Mouse (Mus musculus): ENCODE results near the gene Ccr7. TPM values are rescaled to one million over a fixed set of nuclear protein-coding genes. Genes with fewer than 3 reads are reported as not detected.

Ccr7 gene
- polyA plus RNA-seq, 1 experiment from 2014 or later = 0.19 TPM

- no peak for ATAC-seq (ENCODE audit: low FRiP score, low read depth)
- H3K9ac ChIP-seq = no peak overlapping the region
- H3K27ac ChIP-seq = no peak overlapping the region
- no peak overlapping the region for H3K4me3 ChIP-seq
- H3K9me3 ChIP-seq = no peaks in the 10 kb centered on the region
- H3K4me2 ChIP-seq (replicated peaks) = no peak overlapping the region
- no peaks in the 10 kb centered on the region for H3K27me3 ChIP-seq (replicated peaks)
- peaks cover 32% of the 10 kb centered on the region for H3K4me1 ChIP-seq
- 73% methylated on average over 11 of the region's 11 CpGs for WGBS
- no peaks in the 10 kb centered on the region for H3K36me3 ChIP-seq
These were observed 3.4 kb downstream of the Ccr7 start for GRCm38 (mm10) chr11:99151333-99151930.

GRCm38 (mm10) chr11:99150889-99151288 lies 4.0 kb downstream of the Ccr7 start:
- Histone ChIP-seq H3K9ac (no peak overlapping the region), H3K4me1 (peaks cover 32% of the 10 kb centered on the region), H3K4me3 (no peak overlapping the region), H3K27ac (no peak overlapping the region), H3K27me3 (replicated peaks) (no peaks in the 10 kb centered on the region), H3K36me3 (no peaks in the 10 kb centered on the region), H3K9me3 (no peaks in the 10 kb centered on the region), H3K4me2 (replicated peaks) (no peak overlapping the region)
- ATAC-seq (ENCODE audit: low FRiP score, low read depth) = no peak
- WGBS = 67% methylated on average over 7 of the region's 7 CpGs

- H3K36me3 ChIP-seq = no peaks in the 10 kb centered on the region
- WGBS = 56% methylated on average over 19 of the region's 19 CpGs
- no peaks in the 10 kb centered on the region for H3K27me3 ChIP-seq (replicated peaks)
- H3K9ac ChIP-seq = no peak overlapping the region
- H3K4me2 ChIP-seq (replicated peaks) = 0 out of 2 replicates have a peak overlapping the region, but pooled peaks have one; percentile 18
- H3K27ac ChIP-seq = no peak overlapping the region
- no peaks in the 10 kb centered on the region for H3K9me3 ChIP-seq
- H3K4me3 ChIP-seq = no peak overlapping the region
- peaks cover 32% of the 10 kb centered on the region for H3K4me1 ChIP-seq
- ATAC-seq (ENCODE audit: low FRiP score, low read depth) = peak; percentile 34
These were observed 4.7 kb downstream of the Ccr7 start for GRCm38 (mm10) chr11:99149898-99150757.

DNA sequence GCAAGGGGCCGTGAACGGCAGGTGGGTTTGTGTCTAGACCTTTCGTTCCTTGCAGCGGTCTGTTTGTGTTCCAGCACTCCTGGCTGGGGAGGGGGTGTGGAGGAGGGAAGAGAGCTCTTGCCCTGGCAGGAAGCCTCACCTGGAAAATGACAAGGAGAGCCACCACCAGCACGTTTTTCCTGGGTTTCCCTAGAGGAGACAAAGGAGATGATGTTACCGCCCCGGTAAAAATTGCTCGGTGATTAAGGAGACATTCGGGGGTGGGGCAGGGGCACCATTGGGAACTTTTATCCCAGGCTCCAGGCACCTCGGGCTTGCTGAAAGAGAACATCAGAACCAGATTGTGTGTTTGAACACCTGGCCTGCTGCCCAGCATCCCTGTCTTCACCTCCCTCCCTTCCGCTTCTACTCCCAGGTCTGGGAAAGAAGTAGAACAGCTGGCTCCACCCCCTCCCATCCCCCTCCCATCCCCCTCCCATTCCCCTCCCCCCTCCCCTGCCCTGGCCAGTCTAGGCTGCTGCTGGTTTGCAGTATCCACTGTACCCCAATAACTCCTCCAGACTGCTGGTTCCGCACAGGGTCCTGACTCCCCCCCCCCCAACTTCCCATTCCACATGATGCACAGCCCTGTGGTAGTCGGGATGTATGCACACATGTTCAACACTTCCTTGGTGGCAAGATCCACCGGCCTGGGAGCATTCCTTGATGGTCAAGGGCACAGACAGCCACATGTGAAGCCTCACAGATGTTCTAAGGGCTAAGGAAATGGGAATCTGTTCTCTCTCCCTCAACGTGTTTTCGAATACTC lies 5.8 kb downstream of the Ccr7 start:
- ATAC-seq (ENCODE audit: low FRiP score, low read depth) = peak; percentile 42; the same call in 1 of the 2 replicates
- Histone ChIP-seq H3K4me3 (no peak overlapping the region), H3K27me3 (replicated peaks) (no peaks in the 10 kb centered on the region), H3K9ac (0 out of 2 replicates have a peak overlapping the region, but pooled peaks have one; percentile 29), H3K36me3 (no peaks in the 10 kb centered on the region), H3K4me1 (peaks cover 32% of the 10 kb centered on the region), H3K4me2 (replicated peaks) (peak overlapping the region; percentile 18), H3K9me3 (no peaks in the 10 kb centered on the region), H3K27ac (no peak overlapping the region)
- 21% methylated on average over 16 of the region's 16 CpGs for WGBS

DNA sequence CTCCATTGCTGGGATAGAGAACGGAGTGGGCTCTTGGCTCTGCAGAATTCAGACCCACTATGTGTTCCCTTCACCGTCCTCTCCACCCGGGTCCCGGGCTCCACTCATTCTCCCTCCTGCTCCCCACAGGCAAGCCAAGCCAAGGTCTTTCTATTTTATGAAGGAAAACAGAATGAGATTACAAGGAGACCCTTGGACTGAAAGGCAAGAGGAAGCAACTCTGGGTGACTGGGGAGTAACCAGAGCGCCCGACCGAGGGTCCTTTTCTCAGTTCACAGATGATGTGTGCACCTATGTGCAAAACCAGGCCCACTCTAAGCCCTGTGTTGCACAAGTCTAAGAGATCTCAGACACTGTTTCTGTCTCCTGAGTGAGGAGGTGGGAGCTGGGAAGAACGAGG lies 6.5 kb downstream of the Ccr7 start:
- no peaks in the 10 kb centered on the region for H3K9me3 ChIP-seq
- 69% methylated on average over 8 of the region's 8 CpGs for WGBS
- peaks cover 32% of the 10 kb centered on the region for H3K4me1 ChIP-seq
- H3K4me2 ChIP-seq (replicated peaks) = peak overlapping the region; percentile 18; the same call in 1 of the 2 replicates
- no peaks in the 10 kb centered on the region for H3K27me3 ChIP-seq (replicated peaks)
- H3K9ac ChIP-seq = 0 out of 2 replicates have a peak overlapping the region, but pooled peaks have one; percentile 29
- peak overlapping the region; percentile 8; the same call in 1 of the 2 replicates for H3K27ac ChIP-seq
- no peak for ATAC-seq (ENCODE audit: low FRiP score, low read depth)
- no peak overlapping the region for H3K4me3 ChIP-seq
- H3K36me3 ChIP-seq = no peaks in the 10 kb centered on the region

- Histone ChIP-seq H3K27ac (peak overlapping the region; percentile 8; the same call in 1 of the 2 replicates), H3K9ac (no peak overlapping the region), H3K4me2 (replicated peaks) (peak overlapping the region; percentile 18; the same call in 1 of the 2 replicates), H3K36me3 (no peaks in the 10 kb centered on the region), H3K4me1 (peaks cover 32% of the 10 kb centered on the region), H3K4me3 (no peak overlapping the region), H3K27me3 (replicated peaks) (no peaks in the 10 kb centered on the region), H3K9me3 (no peaks in the 10 kb centered on the region)
- 27% methylated on average over 4 of the region's 4 CpGs for WGBS
- ATAC-seq (ENCODE audit: low FRiP score, low read depth) = no peak
These were observed 7.0 kb downstream of the Ccr7 start for GRCm38 (mm10) chr11:99147920-99148289.

DNA sequence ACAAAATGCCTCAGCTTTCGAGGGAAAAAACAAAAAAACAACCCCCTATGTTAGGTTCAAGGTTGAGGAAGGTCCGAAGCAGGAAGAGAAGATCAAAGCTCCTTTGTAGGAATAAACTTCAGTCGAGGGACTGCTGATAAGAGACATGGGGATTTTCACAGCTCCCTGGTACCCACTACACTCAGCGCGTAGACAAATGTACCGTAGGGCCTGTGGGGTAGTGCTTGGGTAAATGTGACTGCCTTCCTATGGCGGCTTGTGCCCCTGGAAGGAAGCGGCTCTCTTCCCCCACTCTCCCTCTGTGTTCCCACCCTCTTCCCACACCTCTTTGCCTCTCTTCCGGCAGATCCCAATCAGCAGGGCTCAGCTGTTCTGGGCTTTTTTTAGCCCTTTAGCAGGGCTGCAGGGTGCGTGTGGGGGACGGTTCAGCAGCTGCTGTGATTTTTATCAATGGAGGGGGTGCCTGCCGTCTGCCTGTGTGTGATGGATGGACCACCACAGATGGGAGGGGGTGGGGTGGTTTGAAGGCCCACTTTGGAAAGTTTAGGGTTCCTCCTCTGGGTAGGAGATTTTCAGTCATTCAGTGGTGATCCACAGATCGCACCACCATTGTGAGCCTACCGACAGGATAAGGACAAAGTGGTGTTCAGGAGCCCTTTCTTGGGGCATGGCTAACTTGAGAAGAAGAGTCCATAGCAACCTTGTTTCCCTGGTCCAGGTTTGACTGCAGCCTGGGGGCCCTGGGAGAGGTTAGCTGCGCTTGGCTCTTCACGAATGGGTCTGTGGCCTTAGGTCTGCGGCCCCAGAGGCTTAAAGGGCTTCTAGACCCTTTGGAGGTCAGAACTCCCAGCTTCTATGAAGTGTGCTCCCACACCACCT lies 7.6 kb downstream of the Ccr7 start:
- peaks cover 32% of the 10 kb centered on the region for H3K4me1 ChIP-seq
- no peak overlapping the region; the same call in 1 of the 2 replicates for H3K9ac ChIP-seq
- ATAC-seq (ENCODE audit: low FRiP score, low read depth) = peak; percentile 57; the same call in 1 of the 2 replicates
- WGBS = 40% methylated on average over 17 of the region's 17 CpGs
- H3K36me3 ChIP-seq = no peaks in the 10 kb centered on the region
- no peaks in the 10 kb centered on the region for H3K9me3 ChIP-seq
- no peak overlapping the region for H3K4me3 ChIP-seq
- H3K4me2 ChIP-seq (replicated peaks) = peak overlapping the region; percentile 18; the same call in 1 of the 2 replicates
- 0 out of 2 replicates have a peak overlapping the region, but pooled peaks have one; percentile 47 for H3K27ac ChIP-seq
- H3K27me3 ChIP-seq (replicated peaks) = no peaks in the 10 kb centered on the region

GRCm38 (mm10) chr11:99146558-99146957 lies 8.3 kb downstream of the Ccr7 start:
- Histone ChIP-seq H3K9ac (no peak overlapping the region), H3K27me3 (replicated peaks) (no peaks in the 10 kb centered on the region), H3K4me2 (replicated peaks) (no peak overlapping the region), H3K9me3 (no peaks in the 10 kb centered on the region), H3K36me3 (no peaks in the 10 kb centered on the region), H3K4me3 (no peak overlapping the region), H3K4me1 (peaks cover 32% of the 10 kb centered on the region), H3K27ac (no peak overlapping the region)
- ATAC-seq (ENCODE audit: low FRiP score, low read depth) = no peak
- WGBS = 85% methylated on average over 6 of the region's 6 CpGs

DNA sequence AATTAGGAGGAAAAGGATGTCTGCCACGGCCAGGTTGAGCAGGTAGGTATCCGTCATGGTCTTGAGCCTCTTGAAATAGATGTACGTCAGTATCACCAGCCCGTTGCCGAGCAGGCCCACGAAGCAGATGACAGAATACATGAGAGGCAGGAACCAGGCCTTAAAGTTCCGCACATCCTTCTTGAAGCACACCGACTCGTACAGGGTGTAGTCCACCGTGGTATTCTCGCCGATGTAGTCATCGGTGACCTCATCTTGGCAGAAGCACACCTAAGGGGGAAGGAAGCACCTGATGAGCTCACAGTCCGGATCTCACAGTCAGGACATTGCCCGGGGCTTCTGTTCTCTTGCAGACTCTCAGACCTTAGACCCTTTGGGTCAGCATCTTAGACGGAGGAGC lies 9.1 kb downstream of the Ccr7 start:
- H3K4me1 ChIP-seq = peaks cover 32% of the 10 kb centered on the region

DNA sequence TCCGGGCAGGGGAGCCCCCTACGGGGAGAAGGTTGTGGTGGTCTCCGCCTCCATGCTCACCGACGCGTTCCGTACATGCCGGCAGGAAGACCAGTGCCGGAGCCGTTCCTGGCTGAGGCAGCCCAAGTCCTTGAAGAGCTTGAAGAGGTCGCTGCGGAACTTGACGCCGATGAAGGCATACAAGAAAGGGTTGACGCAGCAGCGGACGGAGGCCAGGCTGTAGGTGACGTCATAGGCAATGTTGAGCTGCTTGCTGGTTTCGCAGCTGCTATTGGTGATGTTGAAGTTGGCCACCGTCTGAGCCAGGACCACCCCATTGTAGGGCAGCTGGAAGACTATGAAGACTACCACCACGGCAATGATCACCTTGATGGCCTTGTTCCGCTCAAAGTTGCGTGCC lies 9.9 kb downstream of the Ccr7 start:
- Histone ChIP-seq H3K4me3 (no peak overlapping the region), H3K27me3 (replicated peaks) (no peaks in the 10 kb centered on the region), H3K27ac (no peak overlapping the region), H3K4me2 (replicated peaks) (no peak overlapping the region), H3K4me1 (peaks cover 32% of the 10 kb centered on the region), H3K36me3 (no peaks in the 10 kb centered on the region), H3K9me3 (no peaks in the 10 kb centered on the region), H3K9ac (no peak overlapping the region)
- 92% methylated on average over 23 of the region's 23 CpGs for WGBS
- no peak for ATAC-seq (ENCODE audit: low FRiP score, low read depth)

More for the DNA sequence above, 9.1 kb downstream of the Ccr7 start:
- Histone ChIP-seq H3K9ac (no peak overlapping the region), H3K36me3 (no peaks in the 10 kb centered on the region), H3K27ac (no peak overlapping the region), H3K27me3 (replicated peaks) (no peaks in the 10 kb centered on the region), H3K9me3 (no peaks in the 10 kb centered on the region), H3K4me2 (replicated peaks) (no peak overlapping the region), H3K4me3 (no peak overlapping the region)
- WGBS = 96% methylated on average over 16 of the region's 16 CpGs
- no peak for ATAC-seq (ENCODE audit: low FRiP score, low read depth)

DNA sequence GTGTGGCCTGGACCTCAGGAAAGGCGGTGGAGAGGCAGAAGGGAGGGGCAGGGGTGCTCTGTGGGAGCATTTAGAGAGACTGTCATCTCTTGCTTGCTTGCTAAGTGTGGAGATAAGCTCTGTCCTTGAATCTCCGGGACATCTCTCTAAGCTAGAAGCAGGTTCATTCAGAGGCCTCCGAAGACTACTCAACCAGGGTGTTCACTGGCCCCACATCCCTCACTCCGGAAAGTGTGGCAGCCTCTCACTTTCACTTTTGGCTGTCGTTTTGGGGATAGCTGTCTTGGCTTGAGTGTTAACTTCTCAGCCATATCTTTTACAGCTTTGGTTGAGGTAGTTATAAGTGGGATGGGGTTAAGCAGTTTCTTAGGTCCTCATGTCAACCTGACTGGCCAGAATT lies 10.4 kb downstream of the Ccr7 start:
- no peak overlapping the region for H3K27ac ChIP-seq
- 80% methylated on average over 5 of the region's 5 CpGs for WGBS
- no peaks in the 10 kb centered on the region for H3K36me3 ChIP-seq
- H3K9ac ChIP-seq = no peak overlapping the region
- H3K9me3 ChIP-seq = no peaks in the 10 kb centered on the region
- H3K4me2 ChIP-seq (replicated peaks) = no peak overlapping the region
- no peak overlapping the region for H3K4me3 ChIP-seq
- H3K27me3 ChIP-seq (replicated peaks) = no peaks in the 10 kb centered on the region
- H3K4me1 ChIP-seq = peaks cover 29% of the 10 kb centered on the region
- ATAC-seq (ENCODE audit: low FRiP score, low read depth) = no peak
